Mouse (Mus musculus): ENCODE measurements around the gene Ikbke.

DNA sequence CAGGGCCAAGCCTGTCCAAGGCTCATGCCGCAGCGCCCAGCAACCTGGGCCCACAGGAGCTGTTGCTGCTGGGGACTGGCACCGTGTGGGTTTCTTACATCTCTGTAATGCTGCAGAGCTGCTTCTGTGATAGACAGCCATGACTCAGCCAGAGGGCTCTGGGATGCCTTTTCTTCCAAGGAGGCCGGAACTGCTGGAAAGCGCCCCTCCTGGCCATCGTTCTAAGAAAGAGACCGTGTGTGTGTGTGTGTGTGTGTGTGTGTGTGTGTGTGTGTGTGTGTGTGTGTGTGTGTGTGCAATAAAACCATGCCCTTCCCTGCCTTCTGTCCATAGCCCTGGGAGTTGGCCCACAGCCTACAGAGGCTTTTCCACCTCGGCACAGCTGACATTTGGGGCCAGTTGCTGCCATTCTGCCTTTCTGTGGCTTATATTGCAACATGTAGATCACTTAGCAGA lies 69.4 kb downstream of the Ikbke start:
- no peak for TF ChIP-seq POLR2A (IDR thresholded peaks at IDR 0.05; ENCODE audit: borderline replicate concordance, extremely low read depth, low read depth, low read length)
- no peak for TF ChIP-seq CTCF (IDR thresholded peaks at IDR 0.05; ENCODE audit: insufficient read depth, low read length)
